24 mouse cellular contexts compared by ENCODE assay signal in the genomic region with DNA sequence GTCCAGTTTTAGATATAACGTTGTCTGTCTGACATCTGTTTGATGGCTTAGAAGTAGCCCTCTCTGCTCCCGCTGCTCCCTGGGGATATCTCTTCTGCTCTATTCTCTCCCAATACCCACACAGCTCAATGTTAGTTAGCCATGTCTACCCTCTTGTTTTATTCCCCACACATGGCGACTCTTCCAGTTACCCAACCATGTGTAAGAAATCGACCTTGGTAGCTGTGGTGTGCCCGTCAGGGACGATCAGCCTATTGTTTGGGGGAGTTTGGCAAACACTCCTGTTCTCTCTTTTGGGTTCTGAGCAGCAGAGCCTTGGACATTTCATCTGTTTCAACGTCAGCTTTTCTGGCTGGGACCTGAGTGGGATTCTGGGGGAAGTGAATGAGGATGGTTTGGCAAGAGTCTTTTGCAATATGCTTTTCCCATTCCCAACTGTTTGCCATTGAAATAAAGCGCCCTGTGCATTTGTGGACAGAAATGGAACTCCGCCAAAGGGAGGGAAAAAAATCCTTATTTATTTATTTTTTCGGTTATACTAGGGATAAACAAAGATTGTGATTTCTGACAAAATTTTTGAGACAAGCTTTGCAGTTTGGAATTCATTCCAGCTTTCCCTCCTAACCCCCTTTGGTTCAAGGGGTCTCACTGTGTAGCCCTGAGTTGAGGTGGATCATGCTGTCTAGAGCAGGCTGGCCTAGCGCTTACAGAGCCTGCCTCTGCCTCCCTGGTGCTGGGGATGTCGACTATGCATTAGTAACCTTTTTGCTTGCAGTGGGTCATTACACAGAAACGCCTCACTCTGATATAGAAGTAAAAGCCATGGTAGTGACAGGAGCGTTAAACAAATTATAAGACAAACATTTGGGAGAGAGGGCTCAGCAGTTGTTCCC. TPM values are rescaled to one million over a fixed set of nuclear protein-coding genes. Genes with fewer than 3 reads are reported as not detected.
DNase-seq lines count a peak whose midpoint lies in the region; ATAC-seq and TF ChIP-seq lines count a peak whose summit lies in the region.
"Had no signal": no experiment of that assay in that cellular context is flagged by ENCODE, and none has a peak within 500 bp of the region (broad histone marks: within the 10 kb centered on the region; RNA-seq: fewer than 3 reads in every experiment).

No protein-coding gene starts in this region.

- H3K27me3 ChIP-seq in hindbrain, embryonic 13.5 days = no peaks in the 10 kb centered on the region
- no peaks in the 10 kb centered on the region for H3K27me3 ChIP-seq in hindbrain, embryonic 10.5 days (ENCODE audit: insufficient read depth, poor library complexity, severe bottlenecking)
- H3K27me3 ChIP-seq in lung, postnatal 0 days (replicated peaks; ENCODE audit: insufficient read depth, low read length) = no peaks in the 10 kb centered on the region
- H3K27me3 ChIP-seq in forebrain, embryonic 16.5 days (replicated peaks; ENCODE audit: control insufficient read depth, insufficient read depth, low read length) = no peaks in the 10 kb centered on the region
- H3K27me3 ChIP-seq: embryonic facial prominence, embryonic 15.5 days; liver, embryonic 15.5 days; neural tube, embryonic 12.5 days; Patski had no signal

- H3K27ac ChIP-seq in hindbrain, embryonic 13.5 days = 0 out of 2 replicates have a peak overlapping the region, but pooled peaks have one; percentile 30
- no peak overlapping the region for H3K27ac ChIP-seq in hindbrain, embryonic 10.5 days
- no peak overlapping the region for H3K27ac ChIP-seq in lung, postnatal 0 days (ENCODE audit: low read length)
- H3K27ac ChIP-seq in forebrain, embryonic 16.5 days (ENCODE audit: low read length) = peak overlapping the region; percentile 62
- H3K27ac ChIP-seq: embryonic facial prominence, embryonic 15.5 days; gastrocnemius, adult 2 months; kidney, postnatal 0 days; liver, embryonic 15.5 days; neural tube, embryonic 12.5 days had no signal

- no peaks in the 10 kb centered on the region for H3K9me3 ChIP-seq in hindbrain, embryonic 13.5 days
- no peaks in the 10 kb centered on the region for H3K9me3 ChIP-seq in hindbrain, embryonic 10.5 days
- no peaks in the 10 kb centered on the region for H3K9me3 ChIP-seq in lung, postnatal 0 days (ENCODE audit: low read length)
- no peaks in the 10 kb centered on the region for H3K9me3 ChIP-seq in forebrain, embryonic 16.5 days (ENCODE audit: control insufficient read depth, low read length)
- H3K9me3 ChIP-seq: embryonic facial prominence, embryonic 15.5 days; liver, embryonic 15.5 days; neural tube, embryonic 12.5 days had no signal

- ATAC-seq in hindbrain, embryonic 13.5 days (ENCODE audit: low FRiP score) = 0 out of 2 replicates have a peak, but pooled peaks have one; percentile 21
- ATAC-seq in lung, postnatal 0 days = no peak; the same call in 1 of the 2 replicates
- ATAC-seq in forebrain, embryonic 16.5 days = peak; percentile 80
- ATAC-seq: activated CD4-positive, CD25-positive, alpha-beta regulatory T cell, adult 4 months; Patski had no signal

- no peak for DNase-seq in hindbrain, embryonic 10.5 days (ENCODE audit: low spot score)
- DNase-seq in lung, postnatal 0 days (ENCODE audit: low spot score) = peak; percentile 61
- DNase-seq in lung, postnatal 36 days = no peak
- peak; percentile 35 for DNase-seq in retina, embryonic 14.5 days (ENCODE audit: low spot score)
- DNase-seq in left cerebral cortex, postnatal 14 days (ENCODE audit: low spot score in 2 of 2) = no peak
- no peak for DNase-seq in gastrocnemius, postnatal 4 days (ENCODE audit: low spot score in 2 of 2)
- DNase-seq: adrenal gland, postnatal 14 days; cerebellum, adult 8-10 months; gastrocnemius, adult 2 months; heart, adult 18-20 months; kidney, adult 11 months; right cerebral cortex, adult 18-20 months; thymus, postnatal 14 days had no signal

- no peak overlapping the region for H3K4me3 ChIP-seq in hindbrain, embryonic 13.5 days
- no peak overlapping the region for H3K4me3 ChIP-seq in hindbrain, embryonic 10.5 days
- H3K4me3 ChIP-seq in lung, postnatal 0 days (ENCODE audit: low read depth, low read length) = no peak overlapping the region
- no peak overlapping the region for H3K4me3 ChIP-seq in forebrain, embryonic 16.5 days (replicated peaks; ENCODE audit: low read length)
- H3K4me3 ChIP-seq: embryonic facial prominence, embryonic 15.5 days; gastrocnemius, adult 2 months; liver, embryonic 15.5 days; neural tube, embryonic 12.5 days had no signal

- WGBS in hindbrain, embryonic 13.5 days = 69% methylated on average over 14 of the region's 14 CpGs
- 85% methylated on average over 14 of the region's 14 CpGs for WGBS in hindbrain, embryonic 10.5 days
- WGBS in lung, postnatal 0 days = 53% methylated on average over 14 of the region's 14 CpGs
- WGBS in forebrain, embryonic 16.5 days = 45% methylated on average over 14 of the region's 14 CpGs

- H3K36me3 ChIP-seq in hindbrain, embryonic 13.5 days = peaks cover 4% of the 10 kb centered on the region; the same call in 1 of the 2 replicates
- H3K36me3 ChIP-seq in hindbrain, embryonic 10.5 days = peaks cover 74% of the 10 kb centered on the region
- no peaks in the 10 kb centered on the region for H3K36me3 ChIP-seq in lung, postnatal 0 days (ENCODE audit: insufficient read depth, low read length)
- H3K36me3 ChIP-seq in forebrain, embryonic 16.5 days (ENCODE audit: control insufficient read depth, insufficient read depth) = no peaks in the 10 kb centered on the region
- H3K36me3 ChIP-seq: embryonic facial prominence, embryonic 15.5 days; liver, embryonic 15.5 days had no signal

- no peak overlapping the region for H3K4me2 ChIP-seq in hindbrain, embryonic 13.5 days
- no peak overlapping the region for H3K4me2 ChIP-seq in lung, postnatal 0 days (replicated peaks; ENCODE audit: low read depth, low read length)
- peak overlapping the region; percentile 16; the same call in 1 of the 2 replicates for H3K4me2 ChIP-seq in forebrain, embryonic 16.5 days (ENCODE audit: low read length)
- H3K4me2 ChIP-seq: embryonic facial prominence, embryonic 15.5 days; liver, embryonic 15.5 days; neural tube, embryonic 12.5 days had no signal

- TF ChIP-seq EP300 in lung, postnatal 0 days (IDR thresholded peaks at IDR 0.05) = no peak

- TF ChIP-seq CTCF in lung, postnatal 0 days (IDR thresholded peaks at IDR 0.05) = no peak

- peaks cover 21% of the 10 kb centered on the region for H3K4me1 ChIP-seq in hindbrain, embryonic 13.5 days (replicated peaks)
- 0 out of 2 replicates have a peak, but pooled peaks cover 12% of the 10 kb centered on the region for H3K4me1 ChIP-seq in hindbrain, embryonic 10.5 days (replicated peaks)
- no peaks in the 10 kb centered on the region for H3K4me1 ChIP-seq in lung, postnatal 0 days (ENCODE audit: insufficient read depth, low read depth, low read length)
- H3K4me1 ChIP-seq in forebrain, embryonic 16.5 days (replicated peaks; ENCODE audit: control insufficient read depth, insufficient read depth, low read length) = peaks cover 18% of the 10 kb centered on the region
- H3K4me1 ChIP-seq: embryonic facial prominence, embryonic 15.5 days; liver, embryonic 15.5 days had no signal

- H3K9ac ChIP-seq in hindbrain, embryonic 13.5 days = no peak overlapping the region
- no peak overlapping the region for H3K9ac ChIP-seq in lung, postnatal 0 days (replicated peaks; ENCODE audit: low read depth)
- H3K9ac ChIP-seq in forebrain, embryonic 16.5 days (replicated peaks; ENCODE audit: low read depth, low read length) = no peak overlapping the region
- H3K9ac ChIP-seq: embryonic facial prominence, embryonic 15.5 days; liver, embryonic 15.5 days; neural tube, embryonic 12.5 days had no signal

- intact Hi-C loops in left cerebral cortex, postnatal 14 days (cut with DNase I) = no loop called here

RNA-seq across cellular contexts. Expression of gene Lama1, which starts 26.4 kb away (rescaled TPM):
- polyA plus RNA-seq in hindbrain, embryonic 13.5 days (2015; fragmentation: Nextera tagmentation; extraction: Ambion mirVana) = 9.7 and 11.1 TPM in 2 replicates
- polyA plus RNA-seq in hindbrain, embryonic 10.5 days (2016; fragmentation: Nextera tagmentation; extraction: Ambion mirVana) = 19.1 and 25.8 TPM in 2 replicates
- polyA plus RNA-seq in lung, postnatal 0 days (2015; fragmentation: Nextera tagmentation; extraction: Ambion mirVana) = 0.56 and 0.80 TPM in 2 replicates
- 4.7 and 5.6 TPM in 2 replicates for polyA plus RNA-seq in forebrain, embryonic 16.5 days (2015; fragmentation: Nextera tagmentation; extraction: Ambion mirVana)
- 1 to 10 TPM; 4.8 to 6.5 TPM for total RNA-seq in left cerebral cortex, postnatal 14 days (2021)
- under 1 TPM; 0.49 to 0.86 TPM for total RNA-seq in gastrocnemius, postnatal 4 days (2021)
- total RNA-seq: hematopoietic stem cell, adult 5-6 weeks; megakaryocyte progenitor cell, adult 5-6 weeks had no signal
- polyA plus RNA-seq: activated CD4-positive, CD25-positive, alpha-beta regulatory T cell, adult 4 months; C2C12 had no signal

Comparison
In these comparisons a context has a peak if more than half of its experiments do, and no peak if none do; other contexts are left out.
1. H3K27ac ChIP-seq: peak in hindbrain, embryonic 13.5 days (single experiment) and forebrain, embryonic 16.5 days (single experiment); none in hindbrain, embryonic 10.5 days (single experiment) and lung, postnatal 0 days (single experiment).
2. DNase-seq: peak in lung, postnatal 0 days (single experiment) and retina, embryonic 14.5 days (single experiment); none in hindbrain, embryonic 10.5 days (single experiment), lung, postnatal 36 days (single experiment), left cerebral cortex, postnatal 14 days (0 of 2) and gastrocnemius, postnatal 4 days (0 of 2).